Mouse (Mus musculus): ENCODE results near the gene Tlr12.
A peak's percentile ranks its signal among the peaks of the same experiment; 100 is the strongest.
"Not testable (repeated sequence)": the region's sequence is repeated elsewhere in the genome, so short reads cannot be mapped to it uniquely, and the experiment has no call there.

Gene Tlr12

GRCm38 (mm10) chr4:128618246-128618911 is at the start of gene Tlr12:
TSS of gene Tlr12 (minus strand) at chr4:128618619.
- DNase-seq (ENCODE audit: low read depth, low spot score): peak; percentile 49
- no peaks in the 10 kb centered on the region for H3K27me3 ChIP-seq (ENCODE audit: control insufficient read depth, insufficient read depth, low read length, poor library complexity, severe bottlenecking)
- H3K36me3 ChIP-seq (ENCODE audit: control insufficient read depth, insufficient read depth, low read length, poor library complexity, severe bottlenecking): no peaks in the 10 kb centered on the region

GRCm38 (mm10) chr4:128667195-128667594 is 48.8 kb upstream of the Tlr12 start:
- not testable (repeated sequence) for H3K36me3 ChIP-seq (ENCODE audit: control insufficient read depth, insufficient read depth, low read length, poor library complexity, severe bottlenecking); H3K27me3 ChIP-seq (ENCODE audit: control insufficient read depth, insufficient read depth, low read length, poor library complexity, severe bottlenecking); DNase-seq (ENCODE audit: low read depth, low spot score)

- DNase-seq (ENCODE audit: low read depth, low spot score); H3K27me3 ChIP-seq (ENCODE audit: control insufficient read depth, insufficient read depth, low read length, poor library complexity, severe bottlenecking); H3K36me3 ChIP-seq (ENCODE audit: control insufficient read depth, insufficient read depth, low read length, poor library complexity, severe bottlenecking): not testable (repeated sequence)
These were observed 47.9 kb upstream of the Tlr12 start for GRCm38 (mm10) chr4:128666362-128666761.

- no peaks in the 10 kb centered on the region for H3K27me3 ChIP-seq (ENCODE audit: control insufficient read depth, insufficient read depth, low read length, poor library complexity, severe bottlenecking)
- DNase-seq (ENCODE audit: low read depth, low spot score): peak; percentile 45
- H3K36me3 ChIP-seq (ENCODE audit: control insufficient read depth, insufficient read depth, low read length, poor library complexity, severe bottlenecking): no peaks in the 10 kb centered on the region; the same call in 1 of the 2 replicates
These were observed 45.6 kb upstream of the Tlr12 start for GRCm38 (mm10) chr4:128664002-128664401.

GRCm38 (mm10) chr4:128661063-128661462 is 42.6 kb upstream of the Tlr12 start:
- Histone ChIP-seq H3K36me3 (ENCODE audit: control insufficient read depth, insufficient read depth, low read length, poor library complexity, severe bottlenecking) (no peaks in the 10 kb centered on the region; the same call in 1 of the 2 replicates), H3K27me3 (ENCODE audit: control insufficient read depth, insufficient read depth, low read length, poor library complexity, severe bottlenecking) (no peaks in the 10 kb centered on the region)
- DNase-seq (ENCODE audit: low read depth, low spot score): no peak

GRCm38 (mm10) chr4:128660196-128660595 is 41.8 kb upstream of the Tlr12 start:
- no peak for DNase-seq (ENCODE audit: low read depth, low spot score)
- Histone ChIP-seq H3K36me3 (ENCODE audit: control insufficient read depth, insufficient read depth, low read length, poor library complexity, severe bottlenecking) (no peaks in the 10 kb centered on the region; the same call in 1 of the 2 replicates), H3K27me3 (ENCODE audit: control insufficient read depth, insufficient read depth, low read length, poor library complexity, severe bottlenecking) (no peaks in the 10 kb centered on the region)

- Histone ChIP-seq H3K36me3 (ENCODE audit: control insufficient read depth, insufficient read depth, low read length, poor library complexity, severe bottlenecking) (no peaks in the 10 kb centered on the region), H3K27me3 (ENCODE audit: control insufficient read depth, insufficient read depth, low read length, poor library complexity, severe bottlenecking) (no peaks in the 10 kb centered on the region)
- DNase-seq (ENCODE audit: low read depth, low spot score): no peak
These were observed 37.0 kb upstream of the Tlr12 start for GRCm38 (mm10) chr4:128655446-128655845.

GRCm38 (mm10) chr4:128654505-128655381 is 36.3 kb upstream of the Tlr12 start, which contains the start of gene Phc2:
TSS of gene Phc2 (plus strand) at chr4:128654702.
- H3K27me3 ChIP-seq (ENCODE audit: control insufficient read depth, insufficient read depth, low read length, poor library complexity, severe bottlenecking): no peaks in the 10 kb centered on the region
- peak; percentile 95 for DNase-seq (ENCODE audit: low read depth, low spot score)
- no peaks in the 10 kb centered on the region for H3K36me3 ChIP-seq (ENCODE audit: control insufficient read depth, insufficient read depth, low read length, poor library complexity, severe bottlenecking)

GRCm38 (mm10) chr4:128652584-128653298 is 34.3 kb upstream of the Tlr12 start:
- no peak for DNase-seq (ENCODE audit: low read depth, low spot score)
- Histone ChIP-seq H3K36me3 (ENCODE audit: control insufficient read depth, insufficient read depth, low read length, poor library complexity, severe bottlenecking) (no peaks in the 10 kb centered on the region), H3K27me3 (ENCODE audit: control insufficient read depth, insufficient read depth, low read length, poor library complexity, severe bottlenecking) (no peaks in the 10 kb centered on the region)

- Histone ChIP-seq H3K36me3 (ENCODE audit: control insufficient read depth, insufficient read depth, low read length, poor library complexity, severe bottlenecking) (no peaks in the 10 kb centered on the region), H3K27me3 (ENCODE audit: control insufficient read depth, insufficient read depth, low read length, poor library complexity, severe bottlenecking) (no peaks in the 10 kb centered on the region)
- no peak for DNase-seq (ENCODE audit: low read depth, low spot score)
These were observed 33.1 kb upstream of the Tlr12 start for GRCm38 (mm10) chr4:128651530-128651929.

GRCm38 (mm10) chr4:128648567-128649255 is 30.3 kb upstream of the Tlr12 start:
- no peaks in the 10 kb centered on the region for H3K36me3 ChIP-seq (ENCODE audit: control insufficient read depth, insufficient read depth, low read length, poor library complexity, severe bottlenecking)
- no peak for DNase-seq (ENCODE audit: low read depth, low spot score)
- H3K27me3 ChIP-seq (ENCODE audit: control insufficient read depth, insufficient read depth, low read length, poor library complexity, severe bottlenecking): no peaks in the 10 kb centered on the region

GRCm38 (mm10) chr4:128646762-128647161 is 28.3 kb upstream of the Tlr12 start:
- DNase-seq (ENCODE audit: low read depth, low spot score): no peak
- Histone ChIP-seq H3K36me3 (ENCODE audit: control insufficient read depth, insufficient read depth, low read length, poor library complexity, severe bottlenecking) (no peaks in the 10 kb centered on the region), H3K27me3 (ENCODE audit: control insufficient read depth, insufficient read depth, low read length, poor library complexity, severe bottlenecking) (no peaks in the 10 kb centered on the region)

- DNase-seq (ENCODE audit: low read depth, low spot score): no peak
- Histone ChIP-seq H3K36me3 (ENCODE audit: control insufficient read depth, insufficient read depth, low read length, poor library complexity, severe bottlenecking) (no peaks in the 10 kb centered on the region), H3K27me3 (ENCODE audit: control insufficient read depth, insufficient read depth, low read length, poor library complexity, severe bottlenecking) (no peaks in the 10 kb centered on the region)
These were observed 27.5 kb upstream of the Tlr12 start for GRCm38 (mm10) chr4:128645896-128646295.

Data from splenic B cell, adult 2 months (primary cell).